Mouse (Mus musculus): ENCODE measurements at regions not wholly inside any gene's neighbourhood (a gene's known extent, or its start where the extent isn't known, plus 50 kb on each side); places are given as distances from the start of the nearest gene placed in this dataset.

GRCm38 (mm10) chr7:40708231-40708630 lies 189.9 kb upstream of the Vstm2b start:
- H3K4me2 ChIP-seq (ENCODE audit: low read depth), result no peak overlapping the region
- no peaks in the 10 kb centered on the region for H3K36me3 ChIP-seq (ENCODE audit: insufficient read depth)
- H3K27ac ChIP-seq (ENCODE audit: low read depth, low read length), result no peak overlapping the region
- DNase-seq (no peak), ATAC-seq (no peak)
- no peaks in the 10 kb centered on the region for H3K27me3 ChIP-seq (ENCODE audit: insufficient read depth, low read length)
- H3K9ac ChIP-seq, result no peak overlapping the region
- TF ChIP-seq CTCF (IDR thresholded peaks at IDR 0.05; ENCODE audit: low read depth), result no peak
- no peaks in the 10 kb centered on the region for H3K4me1 ChIP-seq (ENCODE audit: insufficient read depth)
- no peak overlapping the region for H3K4me3 ChIP-seq (ENCODE audit: low read depth, low read length)
- WGBS, result 88% methylated on average over 2 of the region's 2 CpGs
- no peaks in the 10 kb centered on the region for H3K9me3 ChIP-seq (ENCODE audit: low read length)

- 37% methylated on average over 6 of the region's 6 CpGs for WGBS
- Histone ChIP-seq H3K9ac (no peak overlapping the region), H3K4me2 (ENCODE audit: low read depth) (no peak overlapping the region), H3K4me1 (ENCODE audit: insufficient read depth) (no peaks in the 10 kb centered on the region), H3K27ac (ENCODE audit: low read depth, low read length) (no peak overlapping the region), H3K9me3 (ENCODE audit: low read length) (no peaks in the 10 kb centered on the region), H3K27me3 (ENCODE audit: insufficient read depth, low read length) (no peaks in the 10 kb centered on the region), H3K36me3 (ENCODE audit: insufficient read depth) (no peaks in the 10 kb centered on the region), H3K4me3 (ENCODE audit: low read depth, low read length) (no peak overlapping the region)
- DNase-seq, result no peak
- no peak for ATAC-seq
- no peak for TF ChIP-seq CTCF (IDR thresholded peaks at IDR 0.05; ENCODE audit: low read depth)
These were observed 180.1 kb upstream of the Vstm2b start for GRCm38 (mm10) chr7:40717991-40718390.

- no peaks in the 10 kb centered on the region for H3K27me3 ChIP-seq (ENCODE audit: insufficient read depth, low read length)
- H3K27ac ChIP-seq (ENCODE audit: low read depth, low read length), result no peak overlapping the region
- no peak for DNase-seq
- H3K36me3 ChIP-seq (ENCODE audit: insufficient read depth), result no peaks in the 10 kb centered on the region
- H3K9ac ChIP-seq, result no peak overlapping the region
- H3K4me1 ChIP-seq (ENCODE audit: insufficient read depth), result 0 out of 2 replicates have a peak, but pooled peaks cover 6% of the 10 kb centered on the region
- WGBS, result 52% methylated on average over 6 of the region's 6 CpGs
- no peak overlapping the region for H3K4me3 ChIP-seq (ENCODE audit: low read depth, low read length)
- H3K9me3 ChIP-seq (ENCODE audit: low read length), result no peaks in the 10 kb centered on the region
- ATAC-seq, result no peak
- H3K4me2 ChIP-seq (ENCODE audit: low read depth), result no peak overlapping the region
- TF ChIP-seq CTCF (IDR thresholded peaks at IDR 0.05; ENCODE audit: low read depth), result no peak
These were observed 161.1 kb upstream of the Vstm2b start for GRCm38 (mm10) chr7:40736971-40737468.

- DNase-seq (peak; percentile 27), ATAC-seq (peak; percentile 12; the same call in 1 of the 2 replicates)
- H3K36me3 ChIP-seq (ENCODE audit: insufficient read depth), result no peaks in the 10 kb centered on the region
- no peaks in the 10 kb centered on the region for H3K9me3 ChIP-seq (ENCODE audit: low read length)
- no peak for TF ChIP-seq CTCF (IDR thresholded peaks at IDR 0.05; ENCODE audit: low read depth)
- H3K4me3 ChIP-seq (ENCODE audit: low read depth, low read length), result no peak overlapping the region
- H3K27me3 ChIP-seq (ENCODE audit: insufficient read depth, low read length), result no peaks in the 10 kb centered on the region
- no peak overlapping the region for H3K4me2 ChIP-seq (ENCODE audit: low read depth)
- WGBS, result 52% methylated on average over 7 of the region's 7 CpGs
- 0 out of 2 replicates have a peak, but pooled peaks cover 6% of the 10 kb centered on the region for H3K4me1 ChIP-seq (ENCODE audit: insufficient read depth)
- no peak overlapping the region for H3K9ac ChIP-seq
- no peak overlapping the region for H3K27ac ChIP-seq (ENCODE audit: low read depth, low read length)
These were observed 160.6 kb upstream of the Vstm2b start for GRCm38 (mm10) chr7:40737496-40737895.

- H3K9ac ChIP-seq, result no peak overlapping the region
- no peak overlapping the region for H3K4me3 ChIP-seq (ENCODE audit: low read depth, low read length)
- no peaks in the 10 kb centered on the region for H3K9me3 ChIP-seq (ENCODE audit: low read length)
- ATAC-seq (no peak), DNase-seq (no peak)
- 94% methylated on average over 3 of the region's 3 CpGs for WGBS
- no peak for TF ChIP-seq CTCF (IDR thresholded peaks at IDR 0.05; ENCODE audit: low read depth)
- no peak overlapping the region for H3K4me2 ChIP-seq (ENCODE audit: low read depth)
- H3K27me3 ChIP-seq (ENCODE audit: insufficient read depth, low read length), result no peaks in the 10 kb centered on the region
- H3K4me1 ChIP-seq (ENCODE audit: insufficient read depth), result 0 out of 2 replicates have a peak, but pooled peaks cover 6% of the 10 kb centered on the region
- no peak overlapping the region for H3K27ac ChIP-seq (ENCODE audit: low read depth, low read length)
- H3K36me3 ChIP-seq (ENCODE audit: insufficient read depth), result no peaks in the 10 kb centered on the region
These were observed 160.0 kb upstream of the Vstm2b start for GRCm38 (mm10) chr7:40738174-40738573.

GRCm38 (mm10) chr7:40742553-40743151 lies 155.5 kb upstream of the Vstm2b start:
- Histone ChIP-seq H3K4me2 (ENCODE audit: low read depth) (no peak overlapping the region), H3K4me1 (ENCODE audit: insufficient read depth) (no peaks in the 10 kb centered on the region), H3K4me3 (ENCODE audit: low read depth, low read length) (no peak overlapping the region), H3K27me3 (ENCODE audit: insufficient read depth, low read length) (no peaks in the 10 kb centered on the region), H3K9ac (no peak overlapping the region), H3K9me3 (ENCODE audit: low read length) (no peaks in the 10 kb centered on the region), H3K27ac (ENCODE audit: low read depth, low read length) (no peak overlapping the region), H3K36me3 (ENCODE audit: insufficient read depth) (no peaks in the 10 kb centered on the region)
- 35% methylated on average over 4 of the region's 4 CpGs for WGBS
- DNase-seq (peak; percentile 7), ATAC-seq (peak; percentile 68)
- no peak for TF ChIP-seq CTCF (IDR thresholded peaks at IDR 0.05; ENCODE audit: low read depth)

- H3K36me3 ChIP-seq (ENCODE audit: insufficient read depth), result no peaks in the 10 kb centered on the region
- DNase-seq (peak; percentile 74), ATAC-seq (peak; percentile 58; the same call in 1 of the 2 replicates)
- whole genome bisulfite sequencing, result 5% methylated on average over 2 of the region's 2 CpGs
- no peaks in the 10 kb centered on the region for H3K9me3 ChIP-seq (ENCODE audit: low read length)
- TF ChIP-seq CTCF (IDR thresholded peaks at IDR 0.05; ENCODE audit: low read depth), result no peak
- no peak overlapping the region for H3K4me2 ChIP-seq (ENCODE audit: low read depth)
- no peak overlapping the region for H3K9ac ChIP-seq
- no peak overlapping the region for H3K27ac ChIP-seq (ENCODE audit: low read depth, low read length)
- no peak overlapping the region for H3K4me3 ChIP-seq (ENCODE audit: low read depth, low read length)
- no peaks in the 10 kb centered on the region for H3K4me1 ChIP-seq (ENCODE audit: insufficient read depth)
- no peaks in the 10 kb centered on the region for H3K27me3 ChIP-seq (ENCODE audit: insufficient read depth, low read length)
These were observed 146.3 kb upstream of the Vstm2b start for GRCm38 (mm10) chr7:40751779-40752178.
